18 mouse cellular contexts compared by ENCODE assay signal in genomic region chr8:25407862-25408261, GRCm38 (mm10).
"Had no signal": no experiment of that assay in that cellular context is flagged by ENCODE, and none has a peak within 500 bp of the region (broad histone marks: within the 10 kb centered on the region; RNA-seq: fewer than 3 reads in every experiment).

No protein-coding gene starts in this region.

- H3K4me2 ChIP-seq: lung, embryonic 14.5 days; midbrain, embryonic 12.5 days; neural tube, embryonic 13.5 days; neural tube, embryonic 15.5 days had no signal

- DNase-seq: lung, embryonic 14.5 days; lung, postnatal 10 days; lung, postnatal 4 days; midbrain, embryonic 14.5 days; retina, postnatal 1 day; right cerebral cortex, adult 18-20 months; right cerebral cortex, postnatal 25 days; right cerebral cortex, postnatal 4 days; spleen, adult 18-20 months; thymus, adult 18-20 months; thymus, postnatal 14 days; thymus, postnatal 36 days had no signal

- H3K4me1 ChIP-seq: midbrain, embryonic 10.5 days; midbrain, embryonic 12.5 days; neural tube, embryonic 13.5 days; neural tube, embryonic 15.5 days had no signal

- H3K27me3 ChIP-seq: midbrain, embryonic 12.5 days; neural tube, embryonic 13.5 days; neural tube, embryonic 15.5 days had no signal

- ATAC-seq: midbrain, embryonic 16.5 days had no signal

- H3K9me3 ChIP-seq: neural tube, embryonic 13.5 days; neural tube, embryonic 15.5 days had no signal

- H3K4me3 ChIP-seq: midbrain, embryonic 10.5 days; midbrain, embryonic 12.5 days; myocyte; neural tube, embryonic 13.5 days; neural tube, embryonic 15.5 days had no signal

- H3K27ac ChIP-seq: midbrain, embryonic 10.5 days; midbrain, embryonic 12.5 days; neural tube, embryonic 13.5 days; neural tube, embryonic 15.5 days had no signal

- H3K36me3 ChIP-seq: midbrain, embryonic 10.5 days; midbrain, embryonic 12.5 days; neural tube, embryonic 13.5 days; neural tube, embryonic 15.5 days had no signal

- H3K9ac ChIP-seq: lung, embryonic 14.5 days; midbrain, embryonic 12.5 days; neural tube, embryonic 13.5 days; neural tube, embryonic 15.5 days had no signal
